Mouse (Mus musculus) c-Kit-negative CD71-positive TER-119-positive erythroid progenitor cells, embryonic 14.5 days (primary cell): ENCODE results near the gene Per2.

Source experiments
- DNase-seq: peaks from one replicate; pipeline ENCODE4 v3.0.0-alpha.2; 2013; ENCODE audit warnings: low read depth, low spot score

Per2 gene

DNA sequence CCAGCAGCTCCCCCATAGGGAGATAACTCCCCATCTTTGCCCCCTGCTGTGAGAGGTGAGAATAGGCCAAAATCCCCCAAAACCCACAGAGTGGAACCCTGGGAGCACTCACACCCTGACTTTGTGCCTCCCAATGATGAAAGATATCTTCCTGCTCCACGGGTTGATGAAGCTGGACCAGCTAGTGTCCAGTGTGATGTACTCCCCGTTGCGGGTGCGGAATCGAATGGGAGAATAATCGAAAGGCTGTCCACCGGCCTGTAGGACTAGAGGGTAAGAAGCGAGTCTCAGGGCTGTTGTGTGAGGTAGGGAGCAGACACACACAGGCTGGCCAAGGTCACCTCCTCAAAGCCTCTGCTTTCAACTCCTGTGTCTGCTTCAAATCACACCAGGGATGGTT lies 24.2 kb downstream of the Per2 start:
- no peak for DNase-seq

DNA sequence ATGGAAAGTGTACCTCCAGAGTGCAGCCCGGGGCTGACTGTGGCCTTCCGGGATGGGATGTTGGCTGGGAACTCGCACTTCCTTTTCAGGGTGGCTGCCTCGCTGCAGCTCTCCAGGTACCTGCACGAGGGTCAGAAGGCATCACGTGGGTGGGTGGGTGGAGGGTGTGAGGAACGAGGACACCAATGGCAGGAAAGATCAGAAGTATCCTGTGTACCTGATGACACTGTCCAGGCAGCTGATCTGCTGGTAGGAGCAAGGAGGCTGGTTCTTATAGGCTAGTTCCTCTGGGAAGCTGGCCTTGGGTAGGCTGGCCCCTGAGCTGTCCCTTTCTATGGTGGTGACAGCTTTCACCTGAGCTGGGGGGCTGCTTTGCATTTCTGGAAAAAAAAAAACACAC lies 28.4 kb downstream of the Per2 start:
- no peak for DNase-seq

DNA sequence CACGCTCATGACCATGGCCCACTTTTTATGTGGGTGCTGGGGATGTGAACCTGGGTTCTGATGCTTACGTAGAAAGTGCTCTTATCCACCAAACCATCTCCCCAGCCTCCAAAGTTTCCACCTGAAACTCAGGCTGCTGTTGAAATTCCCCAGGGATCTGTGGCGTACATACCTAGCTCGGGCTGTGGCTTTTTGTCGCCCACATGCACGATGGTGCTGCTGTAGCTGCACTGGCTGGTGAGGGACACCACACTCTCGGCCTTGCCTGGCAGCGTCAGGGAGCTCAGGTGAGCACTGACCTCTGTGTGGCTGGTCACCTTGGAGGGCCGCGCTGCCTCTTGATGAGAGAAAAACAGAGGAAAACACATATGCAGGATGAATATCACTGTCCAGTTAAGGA lies 29.9 kb downstream of the Per2 start:
- DNase-seq, result no peak

DNA sequence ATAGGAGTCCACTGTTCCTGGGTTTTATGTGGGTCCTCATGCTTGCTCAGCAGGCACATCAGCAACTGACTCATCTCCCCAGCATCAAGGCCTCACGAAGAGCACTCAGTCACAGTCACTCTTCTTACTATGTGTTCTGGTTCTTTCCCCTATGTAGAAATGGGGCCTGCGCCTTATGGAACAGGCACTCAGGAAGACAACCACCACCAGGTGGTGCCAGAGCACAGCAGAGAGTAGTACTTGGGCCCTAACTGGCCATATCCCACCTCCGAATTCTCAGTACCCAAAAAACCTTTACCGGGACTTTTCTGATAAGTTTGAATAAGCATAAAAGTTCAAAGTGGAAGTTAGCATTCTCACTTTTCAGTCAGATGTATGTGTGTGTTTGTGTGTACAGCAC lies 30.5 kb downstream of the Per2 start:
- peak; percentile 25 for DNase-seq

DNA sequence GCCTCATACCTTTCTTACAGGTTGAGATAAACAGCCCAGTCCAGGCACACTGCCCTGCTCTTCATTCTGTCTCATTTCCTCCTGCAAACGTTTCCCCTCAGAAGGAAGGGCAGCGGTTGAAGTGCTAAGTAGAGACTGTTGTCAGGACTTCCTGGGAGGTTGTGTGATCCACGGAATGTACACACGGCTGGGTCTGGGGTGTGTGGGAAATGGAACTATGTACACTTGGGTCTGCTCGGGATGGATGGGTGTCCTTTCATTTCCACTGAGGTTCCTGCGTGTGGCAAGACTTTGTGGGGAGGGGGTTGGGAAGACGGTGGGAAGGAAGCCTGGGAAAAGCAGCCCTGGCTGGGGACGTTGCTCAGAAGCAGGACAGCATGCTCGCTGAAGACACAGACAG lies 32.7 kb downstream of the Per2 start:
- DNase-seq, result no peak

DNA sequence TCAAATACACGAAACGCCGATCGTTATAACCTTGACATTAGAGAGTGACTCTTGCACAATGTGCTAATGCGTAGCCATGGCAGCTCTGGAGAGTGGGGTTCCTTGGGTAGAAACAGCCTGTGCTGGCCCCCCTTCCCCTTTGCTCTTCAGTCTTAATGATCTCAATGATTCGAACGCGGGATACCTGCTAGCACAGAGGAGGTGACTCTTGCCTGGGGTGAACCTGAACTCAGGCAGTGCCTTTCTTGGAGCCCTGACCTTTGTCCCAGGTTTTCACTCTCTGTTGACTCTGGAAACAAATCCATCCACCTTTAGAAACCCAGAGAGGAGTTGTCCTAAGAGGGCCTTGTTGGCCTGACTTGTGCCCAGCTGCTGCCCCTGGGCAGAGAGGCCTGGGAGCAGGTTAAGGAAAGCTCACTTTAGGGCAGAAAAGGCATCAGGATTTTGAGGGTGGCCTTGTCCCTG lies 38.5 kb downstream of the Per2 start:
- no peak for DNase-seq

DNA sequence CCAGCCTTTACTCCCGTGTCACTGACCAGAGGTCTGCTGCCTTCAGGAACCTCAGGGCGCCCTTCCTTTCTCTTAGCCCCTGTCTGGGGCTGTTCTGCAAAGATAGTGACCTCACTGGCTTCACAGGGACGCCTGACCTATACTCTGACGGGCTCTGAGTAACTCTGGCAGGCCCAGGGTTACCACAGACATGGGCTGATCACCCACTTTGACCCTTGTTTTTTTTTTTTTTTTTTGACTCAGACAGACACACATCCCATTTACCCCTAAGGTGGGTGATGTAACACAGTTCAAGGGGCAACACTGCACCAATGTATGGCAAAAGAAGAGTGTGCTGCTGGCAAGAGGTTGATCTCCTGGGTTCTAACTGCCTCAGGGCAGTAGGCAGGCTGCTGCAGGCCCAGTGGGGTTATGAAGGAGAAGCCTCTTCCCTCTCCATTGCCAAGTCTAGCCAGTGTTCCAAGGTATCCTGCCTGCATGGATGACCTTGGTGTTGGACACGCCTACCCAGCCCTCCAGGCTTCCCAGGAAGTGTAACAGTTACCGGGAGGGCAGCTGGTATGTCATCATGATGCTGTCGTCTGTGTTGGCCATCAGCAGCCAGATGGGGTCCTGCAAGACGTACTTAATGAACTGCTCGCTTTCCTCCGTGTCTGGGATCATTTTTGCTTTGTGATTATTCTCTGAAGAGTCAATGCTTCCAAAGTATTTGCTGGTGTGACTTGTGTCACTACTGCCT lies 39.1 kb downstream of the Per2 start:
- no peak for DNase-seq

DNA sequence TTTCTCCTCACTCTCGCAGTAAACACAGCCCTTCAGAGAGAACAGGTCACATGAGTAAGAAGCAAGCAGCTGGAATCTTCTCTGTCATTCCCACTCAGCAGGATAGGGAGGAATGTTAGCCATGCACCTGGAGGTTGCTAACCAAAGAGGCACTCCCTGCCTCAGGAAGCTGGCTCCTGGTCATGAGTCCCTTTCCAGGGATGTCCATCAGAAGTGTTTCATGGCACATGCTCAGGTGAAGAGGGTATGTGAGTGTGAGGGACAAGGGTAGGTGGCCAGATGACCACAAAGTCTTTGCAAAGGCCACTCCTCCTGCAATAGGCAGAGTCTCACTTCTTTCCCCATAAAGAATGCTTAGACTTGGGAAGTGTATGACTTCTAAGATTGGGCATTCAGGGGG lies 41.1 kb downstream of the Per2 start:
- no peak for DNase-seq

DNA sequence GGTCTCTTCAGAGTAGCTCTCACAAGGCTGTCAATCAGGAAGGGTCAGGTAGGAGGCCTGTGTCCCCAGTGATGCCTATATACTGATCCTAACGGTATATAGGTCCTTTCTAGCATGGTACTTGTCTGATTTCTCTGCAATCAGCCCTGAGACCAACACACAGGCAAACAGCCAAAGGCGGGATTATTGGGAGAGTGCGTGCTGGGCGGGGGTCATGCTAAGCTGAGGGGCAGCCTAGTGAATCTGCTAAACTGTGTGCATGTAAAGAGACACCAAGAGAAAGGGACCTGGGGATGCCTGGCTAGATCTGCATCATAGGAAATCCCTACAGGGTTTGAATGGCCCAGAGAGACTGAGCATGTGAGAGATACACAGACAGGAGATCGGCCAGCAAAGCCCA lies 43.8 kb downstream of the Per2 start:
- DNase-seq, result no peak

DNA sequence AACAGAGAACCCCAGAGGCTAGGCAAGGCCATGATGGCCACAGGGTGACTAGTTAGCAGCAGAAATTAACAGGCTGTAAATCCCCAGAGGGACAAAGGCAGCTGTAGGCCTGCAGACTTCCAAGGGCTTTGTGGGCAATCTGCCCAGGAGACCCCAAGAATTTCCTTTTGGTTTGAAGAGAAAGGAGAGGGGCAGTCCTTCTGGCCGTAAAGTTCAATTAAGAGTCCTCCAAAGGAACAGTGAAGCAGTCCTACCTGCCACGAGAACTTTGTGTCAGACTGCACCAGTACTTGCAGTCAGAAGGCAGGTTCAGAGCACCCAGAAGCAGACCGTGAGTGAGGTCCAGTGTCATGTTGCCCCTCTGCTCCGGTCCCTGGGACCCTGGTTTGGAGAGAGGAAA lies 44.2 kb downstream of the Per2 start:
- DNase-seq, result no peak

DNA sequence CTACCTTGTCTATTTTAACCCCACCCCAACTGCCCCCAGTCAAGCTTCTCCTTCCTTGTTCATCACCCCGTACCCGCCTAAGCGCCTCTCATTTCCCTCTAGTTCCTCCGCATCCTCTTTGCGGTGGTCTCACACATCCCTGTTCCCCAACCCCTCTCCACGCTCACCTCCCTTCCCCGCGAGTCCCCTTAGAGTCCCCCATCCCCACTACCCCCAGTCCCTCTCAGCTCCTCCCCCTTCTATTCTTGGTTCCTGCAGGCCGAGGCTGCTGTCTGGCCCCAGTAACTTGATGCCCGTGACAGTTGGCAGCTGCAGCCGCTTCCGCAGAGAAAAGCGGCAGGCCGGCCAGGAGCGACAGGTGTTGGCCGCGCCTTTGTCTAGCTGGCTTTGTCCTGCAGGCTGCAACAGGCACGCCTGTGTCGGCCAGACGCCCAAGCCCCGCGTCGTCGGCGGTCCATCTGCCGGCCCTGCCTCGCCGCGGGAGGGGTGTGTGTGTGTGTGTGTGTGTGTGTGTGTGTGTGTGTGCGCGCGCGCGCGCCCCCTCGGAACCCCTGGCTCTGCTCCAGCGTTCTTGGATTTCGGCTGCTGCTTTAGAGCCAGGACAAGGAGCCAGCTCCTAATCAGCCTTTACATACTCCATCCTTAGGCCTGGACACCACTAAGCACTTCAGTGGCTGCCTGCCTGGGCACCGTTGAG lies 45.1 kb downstream of the Per2 start, which contains the start of gene Hes6:
Hes6 (minus strand) TSS at position 141 of the 697 bp plus-strand sequence.
- DNase-seq, result no peak

DNA sequence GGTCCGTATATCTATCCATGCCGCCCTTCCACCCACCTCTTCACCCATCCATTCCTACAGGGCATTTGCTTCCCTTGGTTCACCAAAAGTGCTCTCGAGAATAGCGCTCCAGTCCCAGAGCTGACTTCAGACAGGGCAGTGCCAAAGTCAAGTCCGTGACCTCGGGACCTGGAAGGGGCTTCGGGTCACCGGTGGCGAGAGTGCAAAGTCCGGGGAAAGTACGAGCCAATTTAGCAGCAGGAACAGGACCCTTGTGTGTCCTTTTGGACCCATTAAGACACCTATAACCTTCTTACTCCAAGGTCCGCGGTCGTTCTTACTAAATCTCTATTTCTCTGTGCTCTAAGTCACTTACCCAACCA lies 45.6 kb downstream of the Per2 start:
- DNase-seq, result no peak

DNA sequence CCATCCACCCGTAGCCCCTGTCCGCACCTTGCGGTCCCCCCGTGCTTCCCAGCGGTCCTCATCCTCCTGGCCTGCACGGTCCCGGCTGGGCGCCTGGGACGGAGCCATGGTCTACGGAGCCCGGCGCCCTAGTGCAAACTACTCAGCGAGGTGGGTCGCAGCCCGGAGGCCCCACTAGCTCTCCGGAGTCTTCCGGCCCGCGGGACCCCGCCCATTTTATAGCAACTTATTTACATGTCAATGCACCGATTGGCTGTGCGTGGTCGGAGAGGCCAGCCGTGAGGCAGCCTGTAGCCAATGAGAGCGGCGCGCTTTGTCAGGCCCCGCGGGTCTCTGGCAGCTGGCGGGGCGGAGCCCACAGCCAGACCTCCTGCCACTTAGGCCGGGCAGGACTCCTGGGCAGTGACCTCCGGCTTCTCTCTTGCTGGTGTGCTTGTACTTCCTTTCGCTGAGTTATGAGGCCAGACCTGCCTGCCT lies 46.1 kb downstream of the Per2 start:
- peak; percentile 40 for DNase-seq

DNA sequence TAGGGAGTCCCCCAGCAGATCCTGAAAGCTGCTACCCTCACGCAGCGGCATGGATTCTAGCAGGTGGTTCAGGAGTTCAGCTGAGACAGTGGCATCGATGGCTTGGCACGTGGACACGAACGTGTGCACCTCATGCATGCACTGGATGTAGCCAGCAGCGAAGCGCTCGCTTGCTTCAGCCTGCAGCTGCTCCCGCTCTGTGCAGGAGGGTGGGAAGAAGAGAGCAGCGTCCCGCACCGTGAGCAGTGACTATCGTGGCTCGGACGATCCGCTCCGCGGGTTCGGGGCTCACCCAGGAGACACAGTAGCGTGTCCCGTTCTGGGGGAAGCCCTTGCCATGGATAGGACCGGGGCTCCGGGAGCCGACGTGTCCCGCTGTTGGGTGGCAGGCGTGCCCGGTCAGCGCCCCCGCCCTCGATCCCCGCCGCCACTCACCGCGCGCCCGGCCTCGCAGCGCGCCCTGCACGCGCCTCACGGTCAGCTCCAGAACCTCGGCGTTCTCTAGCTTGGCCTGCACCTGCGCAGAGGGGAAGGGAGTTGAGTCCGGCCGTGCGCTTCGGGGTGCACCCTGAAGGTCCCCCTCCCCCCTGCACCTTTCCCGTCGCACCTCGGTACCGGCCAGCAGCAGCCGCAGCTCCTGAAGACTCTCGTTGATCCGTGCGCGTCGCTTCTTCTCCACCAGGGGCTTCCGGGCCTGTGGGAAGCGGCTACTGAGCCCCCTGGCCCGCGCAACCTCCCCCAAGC lies 46.7 kb downstream of the Per2 start:
- no peak for DNase-seq

DNA sequence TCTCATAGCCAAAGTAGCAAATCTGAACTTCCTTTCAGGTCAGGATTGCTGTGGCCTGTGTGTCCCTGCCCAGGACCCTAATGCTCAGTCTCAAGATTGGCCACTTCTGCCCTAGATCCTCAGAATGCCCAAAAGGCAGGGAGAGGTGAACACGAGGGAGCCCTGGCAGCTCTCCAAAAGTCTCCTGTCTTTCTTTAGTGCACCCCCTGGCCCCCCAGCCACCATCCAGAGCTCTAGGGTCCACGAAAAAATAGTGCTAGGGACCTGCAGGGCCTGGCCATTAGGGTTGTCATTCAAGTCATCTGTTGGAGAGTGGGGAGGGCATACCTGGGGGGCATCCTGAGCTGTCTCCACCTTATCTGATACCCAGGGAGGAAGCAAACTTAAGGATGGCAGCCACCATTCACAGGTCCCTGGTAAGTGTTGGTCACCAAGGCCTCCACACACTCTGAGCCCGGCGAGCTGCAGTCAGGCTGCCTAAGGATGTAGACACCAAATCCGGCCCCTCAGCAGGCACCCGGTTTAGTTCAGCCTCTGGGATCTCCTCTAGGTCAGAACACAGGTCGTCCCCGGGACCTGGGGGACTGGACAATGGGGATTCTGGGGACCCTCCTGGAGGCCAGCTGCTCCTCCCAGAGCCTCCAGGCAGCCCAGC lies 47.4 kb downstream of the Per2 start:
- DNase-seq, result no peak

DNA sequence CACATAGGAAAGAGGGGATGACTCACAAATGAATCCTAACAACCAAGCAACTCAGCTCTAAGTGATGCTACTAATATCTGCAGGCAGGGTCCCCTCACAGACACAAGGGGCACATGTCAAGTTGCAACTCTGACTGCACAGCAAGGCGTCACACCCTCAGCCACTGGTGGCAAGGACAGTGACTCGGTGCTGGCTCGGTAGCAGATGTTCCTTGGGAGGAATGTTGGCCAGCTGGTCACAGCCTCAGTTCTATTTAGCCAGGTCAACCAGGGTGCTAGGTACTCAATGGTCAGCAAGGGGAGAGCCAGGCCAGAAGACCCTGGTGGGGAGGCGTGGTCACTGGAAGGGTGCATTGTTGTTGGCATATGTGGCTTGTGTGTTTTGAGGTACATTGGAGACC lies 51.3 kb downstream of the Per2 start:
- no peak for DNase-seq

DNA sequence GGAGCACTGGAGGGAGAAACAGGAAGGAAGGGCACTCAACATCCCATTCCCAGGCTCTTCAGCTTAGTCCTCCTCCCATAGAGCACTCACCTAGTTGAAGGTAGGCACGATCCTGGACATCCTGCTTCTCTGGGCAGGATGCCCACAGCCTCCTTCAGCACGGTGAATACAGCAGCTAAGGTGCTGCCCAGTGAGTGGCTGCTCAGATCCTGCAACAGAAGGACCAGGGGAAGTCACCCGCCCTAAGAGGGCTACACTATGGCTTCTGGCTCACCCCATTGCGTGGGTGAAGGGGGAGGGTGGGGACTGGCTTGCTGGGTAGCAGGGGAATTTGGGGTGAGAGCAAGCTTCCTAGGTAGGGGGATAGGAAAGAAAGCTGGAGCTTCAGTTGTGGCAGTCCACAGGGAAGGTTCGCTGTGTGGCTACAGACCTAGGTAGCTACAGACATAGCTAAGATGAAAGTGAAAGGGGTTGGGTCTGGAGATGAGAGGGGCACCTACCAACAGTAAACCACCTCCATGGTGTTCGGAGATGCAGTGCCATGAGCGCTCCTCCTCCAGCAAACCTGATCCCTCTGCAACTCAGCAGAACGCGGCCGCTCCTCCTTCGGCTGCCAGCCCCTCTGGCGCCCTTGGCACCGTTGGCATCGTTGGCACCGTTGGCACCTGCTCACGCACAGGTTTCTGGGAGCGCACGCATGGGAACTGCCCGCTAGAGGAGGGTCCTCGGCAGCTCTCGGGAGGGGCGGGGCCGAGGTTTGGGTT lies 53.5 kb downstream of the Per2 start:
- no peak for DNase-seq

DNA sequence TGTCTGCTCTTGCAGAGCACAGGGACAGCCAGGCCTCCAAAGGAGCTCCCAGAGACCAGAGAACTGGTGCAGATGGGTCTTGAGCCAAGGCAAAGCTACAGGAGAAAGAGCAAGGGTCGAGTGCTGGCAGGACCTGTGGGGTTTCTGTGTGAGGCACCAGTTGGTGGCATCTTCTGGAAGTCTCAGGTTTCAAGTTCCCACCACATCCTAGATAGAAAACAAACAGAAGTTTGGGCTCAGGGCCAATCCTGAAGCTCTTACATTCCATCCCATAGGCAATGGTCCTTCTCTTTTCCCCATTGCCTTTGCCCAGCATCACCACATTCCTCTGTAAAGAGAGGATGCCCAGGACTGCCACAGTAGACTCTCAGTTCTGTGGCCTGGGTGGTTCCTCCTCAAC lies 54.1 kb downstream of the Per2 start:
- no peak for DNase-seq

DNA sequence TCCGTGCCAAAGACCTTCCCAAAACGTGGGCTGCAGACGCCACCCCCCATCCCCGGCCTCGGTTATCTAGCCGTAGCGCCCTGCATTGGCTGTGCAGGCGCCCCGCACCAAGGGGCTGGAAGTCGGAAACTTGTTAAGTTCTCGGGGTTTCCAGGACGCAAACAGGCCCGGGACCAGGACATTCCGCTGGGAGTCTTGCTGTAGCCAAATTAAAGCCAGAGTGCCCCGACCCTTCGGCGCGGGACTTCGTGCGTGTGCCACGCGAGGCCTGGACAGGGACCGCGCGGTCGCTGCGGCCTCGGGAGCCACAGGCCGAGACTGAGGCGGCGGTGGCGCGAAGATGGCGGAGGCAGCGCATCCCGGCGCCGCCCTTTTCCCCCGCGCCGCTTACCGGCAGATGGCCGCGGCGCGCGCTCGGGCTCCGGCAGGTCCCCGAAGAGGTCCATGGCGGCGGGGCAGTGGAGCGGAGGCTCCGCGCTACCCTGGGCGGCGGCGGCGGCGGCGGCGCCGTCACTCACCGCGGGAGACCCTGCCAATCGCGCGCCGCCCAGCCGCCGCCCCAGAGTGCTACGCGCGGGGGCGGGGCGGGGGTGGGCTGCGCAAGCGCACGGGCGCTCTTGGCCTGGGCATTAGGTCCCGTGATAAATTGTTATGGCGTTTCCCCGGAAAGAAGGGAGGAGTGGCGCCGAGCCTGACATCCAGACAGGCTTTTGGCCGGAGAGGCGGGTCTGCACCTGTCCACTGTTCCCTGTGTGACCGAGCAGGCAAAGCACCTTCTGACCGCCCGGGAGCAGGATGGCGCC lies 60.7 kb downstream of the Per2 start, which contains the start of gene Ilkap:
Ilkap (minus strand) TSS at position 556 of the 803 bp plus-strand sequence.
- peak; percentile 83 for DNase-seq

DNA sequence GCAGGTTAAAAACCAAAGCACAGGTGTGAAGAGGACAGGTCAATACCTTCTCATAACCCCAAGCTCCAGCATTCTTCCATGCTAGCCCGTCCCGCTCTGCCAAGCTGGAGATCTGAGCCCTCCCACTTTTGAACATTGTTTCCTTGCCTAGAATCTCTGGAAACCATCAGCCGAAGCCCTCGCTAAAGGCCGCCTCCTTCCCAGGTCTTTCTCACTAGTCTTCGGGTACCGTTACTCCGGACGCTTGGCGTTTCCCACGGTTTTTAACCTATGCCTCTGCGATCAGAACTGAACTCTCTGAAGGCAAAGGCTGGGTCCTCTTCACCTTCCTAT lies 61.2 kb downstream of the Per2 start:
- DNase-seq, result peak; percentile 33
